Mouse (Mus musculus) C2C12 (cell line): Measurements from ENCODE around the gene Mapk8ip3. TPM values are rescaled to one million over a fixed set of nuclear protein-coding genes. Genes with fewer than 3 reads are reported as not detected.

Source experiments
- H3K27me3 ChIP-seq: one replicate; pipeline ENCODE4 v1.6.1; 2011; ENCODE audit not compliant: control insufficient read depth, insufficient read depth, insufficient read length
- H3K36me3 ChIP-seq: one replicate; pipeline ENCODE4 v1.6.1; 2011; ENCODE audit not compliant: control insufficient read depth, insufficient read depth
- H3K4me3 ChIP-seq: one replicate; pipeline ENCODE4 v1.5.1; 2011; ENCODE audit warnings: mild to moderate bottlenecking, control low read depth; ENCODE audit not compliant: poor library complexity, insufficient read depth, severe bottlenecking
- H3K79me2 ChIP-seq: one replicate; pipeline ENCODE4 v1.6.1; 2011; ENCODE audit not compliant: control insufficient read depth, insufficient read depth
- H3K79me3 ChIP-seq: one replicate; pipeline ENCODE4 v1.6.1; 2011; ENCODE audit warnings: low read depth, control low read depth
- H3ac ChIP-seq: one replicate; pipeline ENCODE3; 2011; ENCODE audit warnings: low read depth; ENCODE audit not compliant: control insufficient read depth, insufficient read length
- CEBPB ChIP-seq: IDR thresholded peaks from one replicate; pipeline ENCODE4 v1.6.1; 2011; ENCODE audit warnings: low read depth, mild to moderate bottlenecking, control low read depth, moderate library complexity
- CTCF ChIP-seq: IDR thresholded peaks from one replicate; pipeline ENCODE4 v1.5.1; 2011; ENCODE audit not compliant: control insufficient read depth, insufficient read depth, insufficient read length
- FOSL1 ChIP-seq: IDR thresholded peaks from one replicate; pipeline ENCODE4 v1.8.0; 2011; ENCODE audit warnings: mild to moderate bottlenecking, low read length; ENCODE audit not compliant: poor library complexity, insufficient read depth, severe bottlenecking
- MAX ChIP-seq: IDR thresholded peaks from one replicate; pipeline ENCODE4 v1.6.1; 2011; ENCODE audit warnings: mild to moderate bottlenecking, control low read depth
- MYOD1 ChIP-seq: IDR thresholded peaks from one replicate; pipeline ENCODE4 v1.6.1; 2011; ENCODE audit warnings: low read depth; ENCODE audit not compliant: control insufficient read depth, insufficient read length
- MYOG ChIP-seq: IDR thresholded peaks from one replicate; pipeline ENCODE4 v1.6.1; 2011; ENCODE audit not compliant: control insufficient read depth, insufficient read length; ENCODE audit errors: extremely low read depth
- USF1 ChIP-seq: IDR thresholded peaks from one replicate; pipeline ENCODE4 v1.6.1; 2011; ENCODE audit warnings: low read depth, mild to moderate bottlenecking, control low read depth, moderate library complexity
- polyA plus RNA-seq: library from polyadenylated mRNA; unstranded; fragments of >200 nt; fragmentation: generic; extraction: Trizol; gene quantifications from one replicate; pipeline ENCODE4 v1.2.1, GENCODE M21; 2012; ENCODE audit warnings: missing spikeins

The Mapk8ip3 gene
- polyA plus RNA-seq, 1 experiment: 17.7 TPM

- H3K36me3 ChIP-seq: peaks cover 51% of the 10 kb centered on the region
- peak within 1 kb of the TSS; percentile 89 for H3K4me3 ChIP-seq
- no peaks in the 10 kb centered on the region for H3K27me3 ChIP-seq
- peak within 1 kb of the TSS; percentile 94 for H3ac ChIP-seq
- H3K79me2 ChIP-seq: peaks cover 46% of the 10 kb centered on the region
- TF ChIP-seq MAX (peak; percentile 38), USF1 (no peak)
- H3K79me3 ChIP-seq: peaks cover 12% of the 10 kb centered on the region
Measured at GRCm38 (mm10) chr17:24894995-24895547, 41.7 kb downstream of the Mapk8ip3 start, which contains the start of the genes Eme2 and Mrps34. TSS of gene Eme2 (minus strand) at chr17:24895087. TSS of gene Mrps34 (plus strand) at chr17:24895116.

- H3ac ChIP-seq: peak overlapping the region; percentile 94
- no peaks in the 10 kb centered on the region for H3K27me3 ChIP-seq
- H3K79me2 ChIP-seq: peaks cover 46% of the 10 kb centered on the region
- peaks cover 45% of the 10 kb centered on the region for H3K36me3 ChIP-seq
- peak overlapping the region; percentile 89 for H3K4me3 ChIP-seq
- no peak for TF ChIP-seq MYOG
- TF ChIP-seq CTCF: peak; percentile 3
- H3K79me3 ChIP-seq: peaks cover 12% of the 10 kb centered on the region
Measured at GRCm38 (mm10) chr17:24894061-24894994, 42.4 kb downstream of the Mapk8ip3 start.

GRCm38 (mm10) chr17:24893276-24893675 is 43.5 kb downstream of the Mapk8ip3 start:
- TF ChIP-seq USF1: no peak
- TF ChIP-seq MYOD1: no peak
- no peak for TF ChIP-seq MAX
- no peak for TF ChIP-seq CEBPB
- TF ChIP-seq FOSL1: no peak
- TF ChIP-seq MYOG: no peak
- TF ChIP-seq CTCF: no peak
- Histone ChIP-seq H3K27me3 (no peaks in the 10 kb centered on the region), H3K4me3 (no peak overlapping the region), H3K79me2 (peaks cover 46% of the 10 kb centered on the region), H3K79me3 (peaks cover 12% of the 10 kb centered on the region), H3ac (no peak overlapping the region), H3K36me3 (peaks cover 38% of the 10 kb centered on the region)

- H3ac ChIP-seq: peak overlapping the region; percentile 30
Measured at GRCm38 (mm10) chr17:24892785-24893184, 44.0 kb downstream of the Mapk8ip3 start.

GRCm38 (mm10) chr17:24891321-24891720 is 45.5 kb downstream of the Mapk8ip3 start:
- Histone ChIP-seq H3K79me3 (peaks cover 12% of the 10 kb centered on the region), H3ac (no peak overlapping the region), H3K27me3 (no peaks in the 10 kb centered on the region), H3K79me2 (peaks cover 50% of the 10 kb centered on the region), H3K36me3 (peaks cover 26% of the 10 kb centered on the region), H3K4me3 (no peak overlapping the region)
- TF ChIP-seq CEBPB (no peak), CTCF (no peak), MYOG (no peak), MAX (no peak), USF1 (no peak), MYOD1 (no peak), FOSL1 (no peak)

More at GRCm38 (mm10) chr17:24892785-24893184, 44.0 kb downstream of the Mapk8ip3 start:
- Histone ChIP-seq H3K36me3 (peaks cover 35% of the 10 kb centered on the region), H3K4me3 (no peak overlapping the region), H3K79me2 (peaks cover 47% of the 10 kb centered on the region), H3K79me3 (peaks cover 12% of the 10 kb centered on the region), H3K27me3 (no peaks in the 10 kb centered on the region)
- TF ChIP-seq FOSL1: no peak
- TF ChIP-seq CTCF: no peak
- no peak for TF ChIP-seq MYOG
- no peak for TF ChIP-seq MAX
- TF ChIP-seq CEBPB: no peak
- no peak for TF ChIP-seq USF1
- TF ChIP-seq MYOD1: no peak
